Mouse (Mus musculus): ENCODE measurements at regions not wholly inside any gene's neighbourhood (a gene's known extent, or its start where the extent isn't known, plus 50 kb on each side); places are given as distances from the start of the nearest gene placed in this dataset.

DNA sequence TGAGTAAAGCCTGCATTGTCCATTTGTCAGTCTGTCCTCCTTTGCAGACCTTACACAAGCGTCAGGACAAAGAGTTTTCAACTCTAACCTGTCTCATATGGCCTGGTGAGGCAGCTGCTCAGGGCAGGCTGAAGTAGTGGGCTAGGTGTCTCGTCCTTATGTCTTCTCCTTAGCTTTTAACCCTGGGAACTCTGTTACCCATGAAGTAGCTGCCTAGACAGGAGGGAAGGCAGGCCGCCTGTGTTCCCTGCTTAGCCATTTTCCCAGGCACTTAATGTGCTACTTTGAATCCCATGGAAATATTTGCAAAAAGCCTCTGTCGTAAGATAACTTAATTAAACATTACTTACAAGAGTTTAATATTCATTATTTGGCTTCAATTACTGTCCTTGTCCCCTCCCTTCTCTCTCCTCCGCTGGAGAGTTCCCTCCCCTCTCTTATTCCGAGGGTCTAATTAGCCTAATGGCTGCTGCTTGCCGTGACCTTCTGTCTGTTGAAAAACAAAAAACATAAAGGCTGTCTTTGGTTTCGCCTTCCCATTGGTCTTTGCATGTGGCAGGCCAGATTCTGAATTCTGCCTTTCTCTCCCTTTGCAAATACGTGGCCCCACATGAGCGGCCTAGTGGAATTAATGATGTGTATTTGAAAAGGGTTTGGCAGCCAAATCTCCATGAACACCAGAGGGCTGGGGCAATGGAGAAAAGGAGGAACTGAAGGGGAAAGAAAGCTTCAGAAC is 642.2 kb upstream of the Fam160b2 start:
- Histone ChIP-seq H3K27me3 (ENCODE audit: control insufficient read depth, insufficient read depth, low read length) (no peaks in the 10 kb centered on the region), H3K79me2 (ENCODE audit: control insufficient read depth, insufficient read depth, low read length) (no peaks in the 10 kb centered on the region), H3K4me1 (ENCODE audit: control insufficient read depth, insufficient read depth, low read length) (no peaks in the 10 kb centered on the region), H3K36me3 (ENCODE audit: control insufficient read depth, insufficient read depth, low read length) (no peaks in the 10 kb centered on the region), H3K4me3 (ENCODE audit: insufficient read depth, low read depth, low read length) (no peak overlapping the region), H3K9ac (ENCODE audit: low read depth, low read length) (no peak overlapping the region), H3K27ac (replicated peaks; ENCODE audit: insufficient read depth, low read depth, low read length) (no peak overlapping the region)
- no peak for DNase-seq (ENCODE audit: extremely low read depth, low read depth, low spot score)
- TF ChIP-seq POLR2A (IDR thresholded peaks at IDR 0.05; ENCODE audit: extremely low read depth, insufficient read depth, low read length) (no peak), CTCF (IDR thresholded peaks at IDR 0.05; ENCODE audit: low read depth, low read length) (no peak)
- WGBS, result 69% methylated on average over 10 of the region's 10 CpGs

DNA sequence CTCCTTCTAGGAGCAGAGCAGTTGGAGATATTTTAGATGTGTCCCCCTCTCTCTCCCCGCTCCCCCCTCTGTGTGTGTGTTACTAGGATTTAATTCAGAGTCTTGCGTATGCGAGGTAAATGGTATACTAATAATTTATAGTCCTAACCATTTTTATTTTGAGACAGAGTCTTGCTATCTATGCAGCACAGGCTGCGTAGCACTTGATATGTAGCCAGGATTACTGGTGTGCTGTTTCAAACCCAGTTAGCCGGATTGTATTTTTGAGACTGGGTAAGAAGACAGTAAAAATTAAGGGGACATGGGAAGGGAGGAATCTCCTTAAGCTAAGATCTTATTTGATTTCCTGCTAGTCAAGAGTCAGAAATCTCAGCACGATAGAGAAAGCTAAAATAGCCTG is 636.6 kb upstream of the Fam160b2 start:
- DNase-seq (ENCODE audit: extremely low read depth, low read depth, low spot score), result no peak
- H3K27ac ChIP-seq (replicated peaks; ENCODE audit: insufficient read depth, low read depth, low read length), result no peak overlapping the region
- no peaks in the 10 kb centered on the region for H3K27me3 ChIP-seq (ENCODE audit: control insufficient read depth, insufficient read depth, low read length)
- no peak overlapping the region for H3K4me3 ChIP-seq (ENCODE audit: insufficient read depth, low read depth, low read length)
- no peaks in the 10 kb centered on the region for H3K79me2 ChIP-seq (ENCODE audit: control insufficient read depth, insufficient read depth, low read length)
- H3K4me1 ChIP-seq (ENCODE audit: control insufficient read depth, insufficient read depth, low read length), result no peaks in the 10 kb centered on the region
- TF ChIP-seq POLR2A (IDR thresholded peaks at IDR 0.05; ENCODE audit: extremely low read depth, insufficient read depth, low read length) (no peak), CTCF (IDR thresholded peaks at IDR 0.05; ENCODE audit: low read depth, low read length) (no peak)
- H3K9ac ChIP-seq (ENCODE audit: low read depth, low read length), result no peak overlapping the region
- H3K36me3 ChIP-seq (ENCODE audit: control insufficient read depth, insufficient read depth, low read length), result no peaks in the 10 kb centered on the region
- WGBS, result 92% methylated on average over 6 of the region's 6 CpGs

DNA sequence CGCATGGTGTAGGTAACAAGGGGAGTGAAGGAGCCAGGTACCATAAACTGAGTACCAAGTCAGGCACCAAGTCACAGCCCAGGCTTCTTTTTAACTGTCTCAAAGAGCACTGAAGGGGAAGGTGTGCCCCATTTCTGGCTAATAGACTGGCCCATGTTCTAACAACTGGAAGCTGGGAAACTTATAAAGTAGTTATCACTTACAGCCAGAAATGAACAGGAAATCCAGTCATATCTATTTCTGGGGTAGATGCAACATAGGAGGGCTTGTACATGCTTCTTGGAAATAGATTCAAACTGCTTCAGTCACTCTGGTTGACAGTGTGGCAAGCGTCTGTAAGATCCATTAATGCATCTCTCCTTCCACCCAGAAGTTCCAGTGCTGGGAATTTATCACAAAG is 635.3 kb upstream of the Fam160b2 start:
- no peaks in the 10 kb centered on the region for H3K4me1 ChIP-seq (ENCODE audit: control insufficient read depth, insufficient read depth, low read length)
- no peak overlapping the region for H3K4me3 ChIP-seq (ENCODE audit: insufficient read depth, low read depth, low read length)
- no peak for DNase-seq (ENCODE audit: extremely low read depth, low read depth, low spot score)
- no peaks in the 10 kb centered on the region for H3K79me2 ChIP-seq (ENCODE audit: control insufficient read depth, insufficient read depth, low read length)
- no peak overlapping the region for H3K27ac ChIP-seq (replicated peaks; ENCODE audit: insufficient read depth, low read depth, low read length)
- WGBS, result 77% methylated on average over 2 of the region's 2 CpGs
- H3K27me3 ChIP-seq (ENCODE audit: control insufficient read depth, insufficient read depth, low read length), result no peaks in the 10 kb centered on the region
- no peaks in the 10 kb centered on the region for H3K36me3 ChIP-seq (ENCODE audit: control insufficient read depth, insufficient read depth, low read length)
- TF ChIP-seq POLR2A (IDR thresholded peaks at IDR 0.05; ENCODE audit: extremely low read depth, insufficient read depth, low read length), result no peak
- TF ChIP-seq CTCF (IDR thresholded peaks at IDR 0.05; ENCODE audit: low read depth, low read length), result no peak
- H3K9ac ChIP-seq (ENCODE audit: low read depth, low read length), result no peak overlapping the region

DNA sequence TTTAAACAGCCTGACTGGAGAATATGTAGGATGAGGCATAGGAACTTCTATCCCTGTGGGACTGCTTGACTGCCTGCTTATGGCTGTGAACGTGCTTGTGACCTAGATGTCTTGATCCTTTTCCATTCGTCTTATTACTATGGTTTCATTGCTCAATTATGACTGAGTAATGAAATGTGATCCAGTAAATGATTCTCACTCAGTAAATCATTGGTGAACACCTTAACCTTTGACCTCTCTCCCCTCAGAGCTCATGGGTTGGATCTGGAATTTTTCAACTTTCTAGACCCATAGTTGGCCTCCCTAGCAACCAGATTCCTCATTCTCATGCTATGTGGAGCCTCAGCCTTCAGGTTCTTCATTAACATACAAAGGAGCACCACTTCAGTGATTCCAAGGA is 634.6 kb upstream of the Fam160b2 start:
- Histone ChIP-seq H3K27me3 (ENCODE audit: control insufficient read depth, insufficient read depth, low read length) (no peaks in the 10 kb centered on the region), H3K36me3 (ENCODE audit: control insufficient read depth, insufficient read depth, low read length) (no peaks in the 10 kb centered on the region), H3K4me1 (ENCODE audit: control insufficient read depth, insufficient read depth, low read length) (no peaks in the 10 kb centered on the region), H3K4me3 (ENCODE audit: insufficient read depth, low read depth, low read length) (no peak overlapping the region), H3K27ac (replicated peaks; ENCODE audit: insufficient read depth, low read depth, low read length) (no peak overlapping the region), H3K9ac (ENCODE audit: low read depth, low read length) (no peak overlapping the region), H3K79me2 (ENCODE audit: control insufficient read depth, insufficient read depth, low read length) (no peaks in the 10 kb centered on the region)
- TF ChIP-seq CTCF (IDR thresholded peaks at IDR 0.05; ENCODE audit: low read depth, low read length) (no peak), POLR2A (IDR thresholded peaks at IDR 0.05; ENCODE audit: extremely low read depth, insufficient read depth, low read length) (no peak)
- 53% methylated on average over 2 of the region's 2 CpGs for WGBS
- no peak for DNase-seq (ENCODE audit: extremely low read depth, low read depth, low spot score)

DNA sequence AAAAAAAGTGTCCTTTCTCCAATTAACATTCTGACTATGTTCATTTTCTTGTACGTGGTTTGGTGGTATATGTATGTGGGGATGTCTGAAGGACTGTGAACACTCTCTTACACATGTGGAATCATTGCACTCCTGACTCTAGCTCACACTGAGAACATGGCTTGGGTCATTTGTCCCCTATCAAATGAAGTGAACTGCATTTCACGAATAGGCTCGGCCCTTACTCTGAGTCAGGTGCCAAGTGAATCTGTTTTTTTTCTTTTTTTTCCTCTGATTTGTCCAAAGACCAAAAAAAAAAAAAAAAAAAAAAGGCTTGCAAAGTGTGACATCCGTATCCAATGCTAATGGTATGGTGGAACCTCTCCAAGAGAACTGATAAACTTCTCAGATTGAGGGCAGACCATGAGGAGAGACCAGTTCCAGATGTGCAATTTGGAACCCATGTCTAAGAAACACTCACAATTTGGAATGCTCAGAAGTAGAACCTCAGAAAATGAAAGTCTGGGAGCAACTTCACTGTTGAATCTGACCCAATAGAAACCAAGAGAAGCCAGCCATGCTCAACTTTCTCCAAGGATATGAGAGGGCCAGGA is 631.7 kb upstream of the Fam160b2 start:
- H3K9ac ChIP-seq (ENCODE audit: low read depth, low read length), result no peak overlapping the region
- no peaks in the 10 kb centered on the region for H3K4me1 ChIP-seq (ENCODE audit: control insufficient read depth, insufficient read depth, low read length)
- H3K27ac ChIP-seq (replicated peaks; ENCODE audit: insufficient read depth, low read depth, low read length), result no peak overlapping the region
- H3K27me3 ChIP-seq (ENCODE audit: control insufficient read depth, insufficient read depth, low read length), result no peaks in the 10 kb centered on the region
- H3K4me3 ChIP-seq (ENCODE audit: insufficient read depth, low read depth, low read length), result no peak overlapping the region
- DNase-seq (ENCODE audit: extremely low read depth, low read depth, low spot score), result no peak
- no peaks in the 10 kb centered on the region for H3K79me2 ChIP-seq (ENCODE audit: control insufficient read depth, insufficient read depth, low read length)
- 83% methylated on average over 4 of the region's 4 CpGs for WGBS
- no peaks in the 10 kb centered on the region for H3K36me3 ChIP-seq (ENCODE audit: control insufficient read depth, insufficient read depth, low read length)
- TF ChIP-seq CTCF (IDR thresholded peaks at IDR 0.05; ENCODE audit: low read depth, low read length) (no peak), POLR2A (IDR thresholded peaks at IDR 0.05; ENCODE audit: extremely low read depth, insufficient read depth, low read length) (no peak)
